Mouse (Mus musculus) embryonic facial prominence, embryonic 15.5 days (tissue): ENCODE measurements around the gene Otop3. TPM values are rescaled to one million over a fixed set of nuclear protein-coding genes. Genes with fewer than 3 reads are reported as not detected.

Experiments
- ATAC-seq: fragments of 200-750 bp; cut with Nextera tagmentation; 2 replicates; pipeline ENCODE4 v1.8.0; 2017; ENCODE audit warnings: low read depth, moderate TSS enrichment; ENCODE audit not compliant: insufficient number of reproducible peaks, low FRiP score, low TSS enrichment
- H3K27ac ChIP-seq: fragments of 300-500 bp; sonication (generic); replicated peaks from 2 replicates; pipeline ENCODE4 v1.5.1; 2015; ENCODE audit warnings: mild to moderate bottlenecking, inconsistent platforms
- H3K27me3 ChIP-seq: fragments of 300-500 bp; sonication (generic); 2 replicates; pipeline ENCODE4 v1.6.1; 2015; ENCODE audit warnings: inconsistent platforms
- H3K36me3 ChIP-seq: fragments of 300-500 bp; sonication (generic); 2 replicates; pipeline ENCODE4 v1.6.1; 2015; ENCODE audit warnings: mild to moderate bottlenecking, inconsistent platforms
- H3K4me1 ChIP-seq: fragments of 300-500 bp; sonication (generic); 2 replicates; pipeline ENCODE4 v1.6.1; 2015; ENCODE audit warnings: inconsistent platforms
- H3K4me2 ChIP-seq: fragments of 300-500 bp; sonication (generic); replicated peaks from 2 replicates; pipeline ENCODE4 v1.6.1; 2015; ENCODE audit warnings: mild to moderate bottlenecking, inconsistent platforms
- H3K4me3 ChIP-seq: fragments of 300-500 bp; sonication (generic); replicated peaks from 2 replicates; pipeline ENCODE4 v1.5.1; 2015; ENCODE audit warnings: mild to moderate bottlenecking, inconsistent platforms
- H3K9ac ChIP-seq: fragments of 300-500 bp; sonication (generic); 2 replicates; pipeline ENCODE4 v1.6.1; 2015; ENCODE audit warnings: inconsistent platforms
- H3K9me3 ChIP-seq: fragments of 300-500 bp; sonication (generic); replicated peaks from 2 replicates; pipeline ENCODE4 v1.6.1; 2016; ENCODE audit warnings: inconsistent platforms
- WGBS: fragments of 180-500 bp; shearing (Covaris S2); methylation state at CpG from one replicate; pipeline ENCODE4 v1.1.7; 2015; 5-methylcytosine and 5-hydroxymethylcytosine counted together
- polyA plus RNA-seq: library from polyadenylated mRNA; unstranded; fragments of >200 nt; fragmentation: Nextera tagmentation; extraction: Ambion mirVana; gene quantifications from 2 replicates; pipeline ENCODE4 v1.2.1, GENCODE M21; 2015

The Otop3 gene
- polyA plus RNA-seq, 1 experiment from 2014 or later: 0.24 TPM

DNA sequence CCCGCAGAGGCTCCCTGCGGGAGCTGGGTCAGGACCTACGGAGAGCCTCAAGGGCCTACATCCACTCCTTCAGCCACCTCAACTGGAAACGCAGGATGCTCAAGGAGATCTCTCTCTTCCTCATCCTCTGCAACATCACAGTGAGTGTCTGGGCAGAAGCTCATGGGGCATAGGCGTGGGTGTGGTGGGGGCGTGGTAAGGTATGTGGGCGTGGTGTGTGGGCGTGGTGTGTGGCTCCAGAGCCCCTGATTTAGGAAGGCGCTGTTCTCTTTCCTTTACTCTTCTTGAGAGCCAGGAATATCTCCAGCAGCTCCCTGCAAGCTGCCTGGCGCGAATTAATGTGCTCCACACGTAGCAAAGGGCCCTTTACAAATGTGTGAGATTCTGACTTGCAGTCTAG lies 10.4 kb downstream of the Otop3 start:
- Histone ChIP-seq H3K4me3 (no peak overlapping the region), H3K4me2 (no peak overlapping the region), H3K36me3 (no peaks in the 10 kb centered on the region), H3K9me3 (no peaks in the 10 kb centered on the region), H3K27ac (no peak overlapping the region), H3K27me3 (peaks cover 28% of the 10 kb centered on the region), H3K9ac (no peak overlapping the region), H3K4me1 (peaks cover 22% of the 10 kb centered on the region)
- WGBS: 9% methylated on average over 12 of the region's 12 CpGs
- no peak for ATAC-seq

GRCm38 (mm10) chr11:115345515-115345914 lies 11.0 kb downstream of the Otop3 start:
- H3K9ac ChIP-seq: no peak overlapping the region
- H3K4me1 ChIP-seq: peaks cover 22% of the 10 kb centered on the region
- H3K9me3 ChIP-seq: no peaks in the 10 kb centered on the region
- H3K4me2 ChIP-seq: no peak overlapping the region
- 9% methylated on average over 7 of the region's 7 CpGs for WGBS
- no peaks in the 10 kb centered on the region for H3K36me3 ChIP-seq
- H3K27ac ChIP-seq: no peak overlapping the region
- H3K27me3 ChIP-seq: peaks cover 26% of the 10 kb centered on the region
- ATAC-seq: no peak
- H3K4me3 ChIP-seq: no peak overlapping the region

- no peaks in the 10 kb centered on the region for H3K9me3 ChIP-seq
- no peak overlapping the region for H3K4me3 ChIP-seq
These were observed 14.2 kb downstream of the Otop3 start for GRCm38 (mm10) chr11:115348681-115349248.

DNA sequence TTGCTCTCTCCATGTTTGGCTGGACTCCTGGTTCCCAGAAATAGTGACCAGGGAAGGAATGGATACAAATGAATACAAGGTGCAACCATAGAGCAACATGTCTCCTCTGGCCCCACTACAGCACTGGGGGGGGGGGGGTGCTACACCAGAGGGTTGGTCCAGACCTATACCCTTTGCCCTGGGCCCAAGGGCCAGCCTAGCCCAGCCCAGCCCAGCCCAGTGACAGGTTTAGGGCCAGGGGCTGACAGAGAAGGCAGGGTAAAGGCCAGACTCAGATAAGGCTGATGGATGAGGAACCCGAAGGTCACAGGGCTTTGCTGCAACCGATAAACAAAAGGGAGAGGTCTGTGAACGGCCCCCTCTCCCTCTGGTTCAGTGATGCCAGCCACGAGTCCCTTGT lies 15.4 kb downstream of the Otop3 start:
- Histone ChIP-seq H3K4me2 (no peak overlapping the region), H3K4me3 (no peak overlapping the region), H3K9me3 (no peaks in the 10 kb centered on the region), H3K9ac (no peak overlapping the region), H3K4me1 (peaks cover 19% of the 10 kb centered on the region), H3K36me3 (no peaks in the 10 kb centered on the region), H3K27ac (no peak overlapping the region), H3K27me3 (peaks cover 27% of the 10 kb centered on the region)
- no peak for ATAC-seq
- WGBS: 68% methylated on average over 4 of the region's 4 CpGs

More at GRCm38 (mm10) chr11:115348681-115349248, 14.2 kb downstream of the Otop3 start:
- Histone ChIP-seq H3K4me2 (no peak overlapping the region), H3K27me3 (peaks cover 33% of the 10 kb centered on the region), H3K27ac (no peak overlapping the region), H3K4me1 (peaks cover 22% of the 10 kb centered on the region), H3K36me3 (no peaks in the 10 kb centered on the region), H3K9ac (no peak overlapping the region)
- WGBS: 57% methylated on average over 17 of the region's 17 CpGs
- no peak for ATAC-seq

DNA sequence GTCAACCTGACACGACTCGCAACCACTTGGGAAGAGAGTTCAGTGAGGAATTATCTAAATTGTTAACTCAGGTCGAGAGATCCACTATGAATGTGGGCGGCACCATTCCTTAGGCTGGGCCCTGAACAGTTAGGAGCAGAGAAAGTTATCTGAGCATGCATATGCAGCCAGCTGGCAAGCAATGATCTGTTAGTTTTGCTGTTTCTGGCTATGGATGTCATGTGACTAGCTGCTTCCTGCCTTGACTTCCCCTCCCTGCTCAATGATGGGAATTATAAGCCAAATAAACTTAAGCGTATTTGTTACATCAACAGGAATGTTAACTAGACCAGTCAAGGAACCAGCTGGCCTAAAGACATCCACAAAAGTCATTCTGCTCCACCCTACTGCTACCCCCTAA lies 18.8 kb downstream of the Otop3 start:
- Histone ChIP-seq H3K4me2 (no peak overlapping the region), H3K4me3 (no peak overlapping the region), H3K27me3 (peaks cover 27% of the 10 kb centered on the region), H3K4me1 (no peaks in the 10 kb centered on the region), H3K9me3 (no peaks in the 10 kb centered on the region), H3K36me3 (no peaks in the 10 kb centered on the region), H3K27ac (no peak overlapping the region), H3K9ac (no peak overlapping the region)
- WGBS: 88% methylated on average over 5 of the region's 5 CpGs
- no peak for ATAC-seq

DNA sequence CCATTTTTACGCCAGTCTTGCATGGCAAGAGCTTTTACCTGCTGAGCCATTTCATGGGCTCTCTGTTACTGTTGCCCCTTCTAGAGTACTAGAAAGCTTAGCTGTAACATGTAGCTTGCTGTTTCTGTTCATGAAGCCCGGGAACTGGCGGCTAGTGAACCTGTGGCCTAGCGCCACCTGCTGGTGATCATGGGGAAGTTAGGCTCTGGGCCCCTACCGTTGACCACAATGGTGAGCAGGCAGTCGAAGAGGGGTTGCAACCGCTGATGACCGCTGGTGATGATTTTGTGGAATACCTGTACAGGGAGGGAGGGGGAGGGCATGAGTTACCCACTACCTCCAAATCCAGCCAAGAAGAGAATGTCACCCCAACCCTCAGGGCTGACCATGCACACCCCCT lies 19.7 kb downstream of the Otop3 start:
- ATAC-seq: no peak
- peaks cover 27% of the 10 kb centered on the region for H3K27me3 ChIP-seq
- 0 out of 2 replicates have a peak, but pooled peaks cover 6% of the 10 kb centered on the region for H3K4me1 ChIP-seq
- H3K9ac ChIP-seq: no peak overlapping the region
- no peak overlapping the region for H3K27ac ChIP-seq
- 9% methylated on average over 8 of the region's 8 CpGs for WGBS
- H3K4me3 ChIP-seq: no peak overlapping the region
- H3K4me2 ChIP-seq: no peak overlapping the region
- no peaks in the 10 kb centered on the region for H3K36me3 ChIP-seq
- H3K9me3 ChIP-seq: no peaks in the 10 kb centered on the region

- H3K9ac ChIP-seq: no peak overlapping the region
These were observed 23.9 kb downstream of the Otop3 start for GRCm38 (mm10) chr11:115358468-115358867.

DNA sequence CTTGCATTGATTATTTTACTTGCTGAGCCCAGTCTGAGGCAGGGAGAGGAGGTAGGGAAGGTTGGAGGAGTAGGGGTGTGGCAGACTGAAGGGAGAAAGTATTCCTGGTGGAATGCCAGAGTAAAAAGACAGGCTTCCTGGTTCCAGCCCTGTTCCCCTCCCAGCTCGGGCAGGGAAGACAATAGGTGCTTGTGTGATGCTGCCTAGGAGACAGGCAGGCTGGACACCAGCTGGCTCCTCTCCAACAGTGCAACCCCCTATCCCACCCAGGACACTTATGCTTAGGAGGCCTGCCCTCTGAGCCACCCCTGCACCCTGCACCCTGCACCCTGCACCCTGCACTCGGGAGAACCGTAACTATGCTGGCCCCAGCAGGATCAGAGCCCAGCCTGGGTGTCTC lies 24.8 kb downstream of the Otop3 start:
- Histone ChIP-seq H3K9ac (no peak overlapping the region), H3K4me2 (no peak overlapping the region), H3K27ac (no peak overlapping the region), H3K27me3 (peaks cover 21% of the 10 kb centered on the region), H3K9me3 (no peaks in the 10 kb centered on the region), H3K4me3 (no peak overlapping the region), H3K36me3 (no peaks in the 10 kb centered on the region), H3K4me1 (0 out of 2 replicates have a peak, but pooled peaks cover 10% of the 10 kb centered on the region)
- ATAC-seq: no peak; the same call in 1 of the 2 replicates
- WGBS: 37% methylated on average over 3 of the region's 3 CpGs

More at GRCm38 (mm10) chr11:115358468-115358867, 23.9 kb downstream of the Otop3 start:
- Histone ChIP-seq H3K36me3 (no peaks in the 10 kb centered on the region), H3K4me2 (no peak overlapping the region), H3K27ac (no peak overlapping the region), H3K9me3 (no peaks in the 10 kb centered on the region), H3K27me3 (peaks cover 19% of the 10 kb centered on the region), H3K4me1 (0 out of 2 replicates have a peak, but pooled peaks cover 10% of the 10 kb centered on the region), H3K4me3 (no peak overlapping the region)
- WGBS: 16% methylated on average over 5 of the region's 5 CpGs
- ATAC-seq: 0 out of 2 replicates have a peak, but pooled peaks have one; percentile 55

DNA sequence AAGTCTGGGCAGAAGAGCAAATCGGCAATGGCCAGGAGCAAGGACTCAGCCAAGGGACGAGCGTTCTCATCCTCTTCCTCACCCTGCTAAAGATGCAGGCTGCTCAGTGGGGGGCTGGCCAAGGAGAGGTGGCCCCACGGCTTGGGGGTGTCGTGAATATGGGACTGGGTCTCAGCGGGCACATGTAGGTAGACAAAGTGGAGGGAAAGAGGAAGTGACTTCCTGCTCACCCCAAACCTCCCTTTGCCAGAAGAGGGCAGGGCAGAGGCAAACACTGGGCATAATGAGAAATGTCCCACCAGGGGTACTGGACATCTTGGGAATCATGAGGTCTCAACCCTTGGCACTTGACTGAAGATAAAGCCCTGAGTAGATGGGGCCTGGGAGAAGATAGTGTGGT lies 25.2 kb downstream of the Otop3 start:
- ATAC-seq: no peak

DNA sequence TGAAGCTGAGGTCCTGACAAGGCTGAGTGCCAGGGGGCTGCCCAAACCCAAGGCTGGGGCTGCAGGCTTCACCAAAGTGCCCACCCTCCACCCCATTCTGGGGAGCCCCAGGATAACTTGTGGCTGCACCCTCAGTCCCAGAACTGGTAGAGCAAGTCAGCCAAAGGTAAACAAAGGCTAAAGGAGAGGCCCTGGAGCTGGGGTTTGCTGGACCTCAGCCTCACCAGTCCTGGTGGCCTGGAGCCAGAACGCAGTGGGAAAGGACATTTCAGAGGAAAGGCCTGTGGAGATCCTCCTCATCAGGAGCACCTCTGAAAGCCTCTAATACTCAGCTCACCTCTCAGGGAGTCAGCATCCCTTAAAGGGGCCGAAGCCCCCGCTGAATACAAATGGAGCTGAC lies 29.6 kb downstream of the Otop3 start:
- Histone ChIP-seq H3K27ac (no peak overlapping the region), H3K9me3 (no peaks in the 10 kb centered on the region), H3K36me3 (no peaks in the 10 kb centered on the region), H3K9ac (no peak overlapping the region), H3K4me1 (peaks cover 16% of the 10 kb centered on the region), H3K4me3 (no peak overlapping the region), H3K4me2 (no peak overlapping the region), H3K27me3 (peaks cover 48% of the 10 kb centered on the region)
- WGBS: 85% methylated on average over 3 of the region's 3 CpGs
- no peak for ATAC-seq

More for the DNA sequence above, 25.2 kb downstream of the Otop3 start:
- Histone ChIP-seq H3K9ac (no peak overlapping the region), H3K27me3 (peaks cover 24% of the 10 kb centered on the region), H3K4me2 (no peak overlapping the region), H3K9me3 (no peaks in the 10 kb centered on the region), H3K4me3 (no peak overlapping the region), H3K36me3 (no peaks in the 10 kb centered on the region), H3K27ac (no peak overlapping the region), H3K4me1 (0 out of 2 replicates have a peak, but pooled peaks cover 10% of the 10 kb centered on the region)
- WGBS: 59% methylated on average over 6 of the region's 6 CpGs

GRCm38 (mm10) chr11:115366039-115366705 lies 31.6 kb downstream of the Otop3 start:
- Histone ChIP-seq H3K9me3 (no peaks in the 10 kb centered on the region), H3K9ac (no peak overlapping the region), H3K4me3 (peak overlapping the region; percentile 47; the same call in 1 of the 2 replicates), H3K36me3 (no peaks in the 10 kb centered on the region), H3K4me2 (peak overlapping the region; percentile 91; the same call in 1 of the 2 replicates), H3K27me3 (peaks cover 62% of the 10 kb centered on the region), H3K4me1 (peaks cover 12% of the 10 kb centered on the region), H3K27ac (no peak overlapping the region)
- ATAC-seq: 0 out of 2 replicates have a peak, but pooled peaks have one; percentile 18
- WGBS: 42% methylated on average over 7 of the region's 7 CpGs
